Mouse (Mus musculus): ENCODE measurements around the gene Rdh12. TPM values are rescaled to one million over a fixed set of nuclear protein-coding genes. Genes with fewer than 3 reads are reported as not detected.

The Rdh12 gene
- polyA plus RNA-seq, 1 experiment from 2014 or later, result 0.75 TPM

DNA sequence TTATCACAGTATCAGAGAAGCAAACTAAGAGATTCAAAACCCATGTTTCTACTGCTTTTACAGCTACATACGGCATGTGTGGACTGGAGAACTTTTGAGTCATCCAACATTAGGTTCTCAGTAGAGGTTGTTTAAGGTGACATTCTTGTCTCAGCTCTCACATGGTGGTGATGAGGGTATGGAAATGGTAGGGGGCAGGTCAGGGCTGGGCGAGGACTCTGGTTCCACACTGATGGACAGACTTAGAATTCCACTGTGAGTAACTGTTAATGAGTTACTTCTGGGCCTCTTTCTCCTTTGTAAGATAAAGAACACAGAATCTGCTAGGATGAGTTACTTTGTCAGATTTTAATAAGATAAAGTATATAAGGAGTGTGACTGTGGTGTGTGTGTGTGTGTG, 51.4 kb downstream of the Rdh12 start:
- Histone ChIP-seq H3K27me3 (no peaks in the 10 kb centered on the region), H3K9me3 (no peaks in the 10 kb centered on the region), H3K9ac (no peak overlapping the region), H3K36me3 (peaks cover 50% of the 10 kb centered on the region), H3K27ac (replicated peaks) (no peak overlapping the region), H3K4me1 (replicated peaks) (no peaks in the 10 kb centered on the region), H3K4me3 (no peak overlapping the region), H3K4me2 (no peak overlapping the region)
- no peak for ATAC-seq (ENCODE audit: low FRiP score, low read depth)
- 95% methylated on average over 2 of the region's 2 CpGs for WGBS

DNA sequence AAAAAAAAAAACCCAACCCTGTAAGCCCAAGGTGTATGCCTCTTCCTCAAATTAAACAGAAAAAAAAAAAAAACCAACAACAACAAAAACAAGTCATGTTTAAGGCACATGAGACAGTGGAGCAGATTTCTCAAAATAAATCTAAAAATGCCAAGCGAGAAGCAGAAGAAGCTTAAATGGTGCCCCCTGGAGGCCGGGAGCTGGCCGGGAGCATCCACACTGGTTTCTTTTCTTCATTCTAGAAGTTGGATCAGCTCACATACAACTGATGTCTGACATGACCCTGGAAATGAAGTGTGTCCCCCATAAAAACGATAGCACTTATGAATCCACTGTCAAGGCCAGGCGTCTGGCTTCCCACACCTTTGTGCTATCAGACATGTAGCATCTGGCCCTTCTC, 52.3 kb downstream of the Rdh12 start:
- H3K9me3 ChIP-seq, result no peaks in the 10 kb centered on the region
- peaks cover 51% of the 10 kb centered on the region for H3K36me3 ChIP-seq
- no peak overlapping the region for H3K27ac ChIP-seq (replicated peaks)
- WGBS, result 53% methylated on average over 5 of the region's 5 CpGs
- H3K4me2 ChIP-seq, result no peak overlapping the region
- no peak for ATAC-seq (ENCODE audit: low FRiP score, low read depth)
- H3K4me1 ChIP-seq (replicated peaks), result no peaks in the 10 kb centered on the region
- H3K27me3 ChIP-seq, result no peaks in the 10 kb centered on the region
- no peak overlapping the region for H3K9ac ChIP-seq
- no peak overlapping the region for H3K4me3 ChIP-seq

Other genes with a start within 250 kb of the Rdh12 start
- 68.0 and 70.9 TPM in 2 replicates for gene Tmem229b, start 201.3 kb upstream of the Rdh12 start, polyA plus RNA-seq (2015; fragmentation: Nextera tagmentation; extraction: Ambion mirVana)
- 2.3 TPM in 2 replicates for gene Plekhh1, start 179.8 kb upstream of the Rdh12 start, polyA plus RNA-seq (2015; fragmentation: Nextera tagmentation; extraction: Ambion mirVana)
- gene Pigh, start 119.3 kb upstream of the Rdh12 start, polyA plus RNA-seq (2015; fragmentation: Nextera tagmentation; extraction: Ambion mirVana), result 21.6 and 21.9 TPM in 2 replicates
- 28.6 and 30.0 TPM in 2 replicates for gene Arg2, start 78.1 kb upstream of the Rdh12 start, polyA plus RNA-seq (2015; fragmentation: Nextera tagmentation; extraction: Ambion mirVana)
- gene Vti1b, start 36.2 kb upstream of the Rdh12 start, polyA plus RNA-seq (2015; fragmentation: Nextera tagmentation; extraction: Ambion mirVana), result 221 and 231 TPM in 2 replicates
- 35.2 and 36.3 TPM in 2 replicates for gene Rdh11, start 16.6 kb upstream of the Rdh12 start, polyA plus RNA-seq (2015; fragmentation: Nextera tagmentation; extraction: Ambion mirVana)
- 10.0 and 10.5 TPM in 2 replicates for gene Zfyve26, start 87.4 kb downstream of the Rdh12 start, polyA plus RNA-seq (2015; fragmentation: Nextera tagmentation; extraction: Ambion mirVana)
- 1.7 and 2.0 TPM in 2 replicates for gene Rad51b, start 88.4 kb downstream of the Rdh12 start, polyA plus RNA-seq (2015; fragmentation: Nextera tagmentation; extraction: Ambion mirVana)